Mouse (Mus musculus) hindbrain, embryonic 10.5 days (tissue): ENCODE measurements around the gene Rft1. TPM values are rescaled to one million over a fixed set of nuclear protein-coding genes. Genes with fewer than 3 reads are reported as not detected.
A peak's percentile ranks its signal among the peaks of the same experiment; 100 is the strongest.

ENCODE experiments used
- DNase-seq: peaks from one replicate; pipeline ENCODE4 v3.0.0-alpha.2; 2017; ENCODE audit warnings: low spot score
- H3K27ac ChIP-seq: fragments of 300-500 bp; sonication (generic); 2 replicates; pipeline ENCODE4 v1.5.1; 2016; ENCODE audit warnings: mild to moderate bottlenecking, moderate library complexity
- H3K27me3 ChIP-seq: fragments of 300-500 bp; sonication (generic); 2 replicates; pipeline ENCODE4 v1.6.1; 2016; ENCODE audit warnings: mild to moderate bottlenecking; ENCODE audit not compliant: poor library complexity, insufficient read depth, severe bottlenecking
- H3K36me3 ChIP-seq: fragments of 300-500 bp; sonication (generic); 2 replicates; pipeline ENCODE4 v1.6.1; 2016; ENCODE audit warnings: mild to moderate bottlenecking, moderate library complexity
- H3K4me1 ChIP-seq: fragments of 300-500 bp; sonication (generic); replicated peaks from 2 replicates; pipeline ENCODE4 v1.6.1; 2016; ENCODE audit warnings: mild to moderate bottlenecking
- H3K4me3 ChIP-seq: fragments of 300-500 bp; sonication (generic); 2 replicates; pipeline ENCODE4 v1.5.1; 2016; ENCODE audit warnings: mild to moderate bottlenecking, moderate library complexity
- H3K9me3 ChIP-seq: fragments of 300-500 bp; sonication (generic); 2 replicates; pipeline ENCODE4 v1.6.1; 2016; ENCODE audit warnings: mild to moderate bottlenecking, moderate library complexity
- WGBS: fragments of 180-500 bp; shearing (Covaris S2); methylation state at CpG from one replicate; pipeline ENCODE4 v1.1.7; 2016; 5-methylcytosine and 5-hydroxymethylcytosine counted together
- polyA plus RNA-seq: library from polyadenylated mRNA; unstranded; fragments of >200 nt; fragmentation: Nextera tagmentation; extraction: Ambion mirVana; gene quantifications from 2 replicates; pipeline ENCODE4 v1.2.1, GENCODE M21; 2016

The Rft1 gene
- polyA plus RNA-seq, 1 experiment from 2014 or later: 13.0 TPM

- WGBS: 89% methylated on average over 7 of the region's 7 CpGs
- H3K4me1 ChIP-seq: peaks cover 51% of the 10 kb centered on the region
- peaks cover 15% of the 10 kb centered on the region for H3K27me3 ChIP-seq
- no peak for DNase-seq
- H3K27ac ChIP-seq: no peak overlapping the region
- H3K9me3 ChIP-seq: no peaks in the 10 kb centered on the region
- H3K36me3 ChIP-seq: no peaks in the 10 kb centered on the region
- H3K4me3 ChIP-seq: no peak overlapping the region
These were observed 32.0 kb upstream of the Rft1 start for GRCm38 (mm10) chr14:30622130-30622529.

- peaks cover 51% of the 10 kb centered on the region for H3K4me1 ChIP-seq
- peaks cover 15% of the 10 kb centered on the region for H3K27me3 ChIP-seq
- H3K9me3 ChIP-seq: no peaks in the 10 kb centered on the region
- no peak overlapping the region for H3K27ac ChIP-seq
- H3K36me3 ChIP-seq: no peaks in the 10 kb centered on the region
- no peak overlapping the region for H3K4me3 ChIP-seq
- DNase-seq: no peak
- whole genome bisulfite sequencing: 91% methylated on average over 8 of the region's 8 CpGs
These were observed 31.6 kb upstream of the Rft1 start for GRCm38 (mm10) chr14:30622556-30622955.

- H3K4me1 ChIP-seq: peaks cover 47% of the 10 kb centered on the region
- no peak overlapping the region for H3K27ac ChIP-seq
- 62% methylated on average over 8 of the region's 8 CpGs for WGBS
- H3K9me3 ChIP-seq: no peaks in the 10 kb centered on the region
- H3K36me3 ChIP-seq: no peaks in the 10 kb centered on the region
- DNase-seq: no peak
- H3K27me3 ChIP-seq: peaks cover 15% of the 10 kb centered on the region
- H3K4me3 ChIP-seq: peak overlapping the region; percentile 75
These were observed 29.9 kb upstream of the Rft1 start for GRCm38 (mm10) chr14:30624277-30624721.

GRCm38 (mm10) chr14:30625131-30625807 is 28.9 kb upstream of the Rft1 start:
- peak overlapping the region; percentile 75 for H3K4me3 ChIP-seq
- H3K27me3 ChIP-seq: peaks cover 15% of the 10 kb centered on the region
- under 1% methylated on average over 39 of the region's 39 CpGs for WGBS
- peak overlapping the region; percentile 86 for H3K27ac ChIP-seq
- H3K4me1 ChIP-seq: peaks cover 45% of the 10 kb centered on the region
- H3K9me3 ChIP-seq: no peaks in the 10 kb centered on the region
- peak; percentile 59 for DNase-seq
- H3K36me3 ChIP-seq: no peaks in the 10 kb centered on the region

GRCm38 (mm10) chr14:30625856-30626726 is 28.1 kb upstream of the Rft1 start, which contains the start of gene Prkcd:
Gene Prkcd, minus strand, starts transcription at chr14:30626210.
- DNase-seq: peak; percentile 80
- WGBS: under 1% methylated on average over 71 of the region's 71 CpGs
- H3K27me3 ChIP-seq: peaks cover 15% of the 10 kb centered on the region
- H3K4me1 ChIP-seq: peaks cover 46% of the 10 kb centered on the region
- no peaks in the 10 kb centered on the region for H3K36me3 ChIP-seq
- H3K9me3 ChIP-seq: no peaks in the 10 kb centered on the region
- H3K4me3 ChIP-seq: peak within 1 kb of the TSS; percentile 75
- peak within 1 kb of the TSS; percentile 86 for H3K27ac ChIP-seq

GRCm38 (mm10) chr14:30626756-30627742 is 27.1 kb upstream of the Rft1 start:
- no peaks in the 10 kb centered on the region for H3K9me3 ChIP-seq
- no peak for DNase-seq
- H3K36me3 ChIP-seq: no peaks in the 10 kb centered on the region
- H3K4me1 ChIP-seq: peaks cover 56% of the 10 kb centered on the region
- 61% methylated on average over 12 of the region's 12 CpGs for WGBS
- peak overlapping the region; percentile 75 for H3K4me3 ChIP-seq
- H3K27ac ChIP-seq: peak overlapping the region; percentile 86
- H3K27me3 ChIP-seq: peaks cover 15% of the 10 kb centered on the region

- WGBS: 89% methylated on average over 5 of the region's 5 CpGs
- peaks cover 62% of the 10 kb centered on the region for H3K4me1 ChIP-seq
- no peaks in the 10 kb centered on the region for H3K36me3 ChIP-seq
- DNase-seq: no peak
- no peak overlapping the region for H3K27ac ChIP-seq
- no peak overlapping the region for H3K4me3 ChIP-seq
- peaks cover 15% of the 10 kb centered on the region for H3K27me3 ChIP-seq
- no peaks in the 10 kb centered on the region for H3K9me3 ChIP-seq
These were observed 25.9 kb upstream of the Rft1 start for GRCm38 (mm10) chr14:30628235-30628634.

- Histone ChIP-seq H3K36me3 (no peaks in the 10 kb centered on the region), H3K27me3 (peaks cover 15% of the 10 kb centered on the region), H3K4me1 (peaks cover 47% of the 10 kb centered on the region), H3K27ac (no peak overlapping the region), H3K4me3 (no peak overlapping the region), H3K9me3 (no peaks in the 10 kb centered on the region)
- 55% methylated on average over 4 of the region's 4 CpGs for WGBS
- DNase-seq: no peak
These were observed 24.3 kb upstream of the Rft1 start for GRCm38 (mm10) chr14:30629839-30630238.

- DNase-seq: no peak
- Histone ChIP-seq H3K27ac (no peak overlapping the region), H3K9me3 (no peaks in the 10 kb centered on the region), H3K27me3 (peaks cover 10% of the 10 kb centered on the region), H3K4me1 (peaks cover 39% of the 10 kb centered on the region), H3K36me3 (no peaks in the 10 kb centered on the region), H3K4me3 (no peak overlapping the region)
- WGBS: 76% methylated on average over 5 of the region's 5 CpGs
These were observed 23.2 kb upstream of the Rft1 start for GRCm38 (mm10) chr14:30630811-30631576.

- Histone ChIP-seq H3K4me1 (peaks cover 35% of the 10 kb centered on the region), H3K27ac (peak overlapping the region; percentile 40; the same call in 1 of the 2 replicates), H3K4me3 (no peak overlapping the region), H3K9me3 (no peaks in the 10 kb centered on the region), H3K36me3 (no peaks in the 10 kb centered on the region), H3K27me3 (peaks cover 3% of the 10 kb centered on the region)
- DNase-seq: no peak
- 56% methylated on average over 2 of the region's 2 CpGs for WGBS
These were observed 22.3 kb upstream of the Rft1 start for GRCm38 (mm10) chr14:30631834-30632233.

- no peaks in the 10 kb centered on the region for H3K36me3 ChIP-seq
- H3K4me1 ChIP-seq: peaks cover 36% of the 10 kb centered on the region
- no peaks in the 10 kb centered on the region for H3K9me3 ChIP-seq
- 86% methylated on average over 7 of the region's 7 CpGs for WGBS
- DNase-seq: no peak
- H3K27me3 ChIP-seq: no peaks in the 10 kb centered on the region
- peak overlapping the region; percentile 23; the same call in 1 of the 2 replicates for H3K27ac ChIP-seq
- H3K4me3 ChIP-seq: no peak overlapping the region
These were observed 20.5 kb upstream of the Rft1 start for GRCm38 (mm10) chr14:30633708-30634107.
